In the genomic region with DNA sequence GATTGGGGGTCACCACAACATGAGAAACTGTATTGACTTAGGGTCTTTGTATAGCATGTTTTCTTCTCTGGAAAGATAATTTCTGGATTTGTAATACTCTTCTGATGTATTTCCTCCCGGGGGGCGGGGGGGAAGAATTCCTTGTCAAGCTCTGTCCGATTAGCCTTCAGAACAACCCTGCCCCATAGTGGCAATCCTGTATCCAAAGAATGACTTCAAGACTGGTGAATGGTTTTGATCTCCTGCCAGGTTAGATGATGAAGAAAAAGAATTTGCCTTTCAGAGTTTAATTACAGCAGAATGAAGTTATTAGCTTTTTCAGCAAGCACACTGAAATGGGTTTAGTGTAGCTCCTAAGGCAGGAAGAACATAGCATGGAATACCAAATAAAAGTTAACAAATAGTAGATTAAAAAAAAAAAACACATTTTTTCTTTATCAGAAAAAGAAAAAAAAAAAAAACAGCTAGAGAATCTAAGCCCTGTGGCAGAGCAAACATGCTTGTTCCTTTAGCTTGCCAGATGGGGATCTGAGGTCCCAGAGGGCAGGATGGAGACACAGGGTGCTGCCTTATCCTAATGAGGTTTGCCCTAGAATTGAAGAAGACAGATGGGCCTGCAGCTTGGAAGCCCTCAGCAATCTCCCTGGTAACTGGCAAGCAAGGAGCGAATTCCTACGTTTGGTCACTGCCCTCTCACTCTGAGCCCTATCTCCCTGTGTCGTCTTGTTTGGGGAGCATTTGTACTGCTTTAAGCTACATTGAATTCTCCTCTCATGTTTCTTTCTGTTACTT, we compare ENCODE assay signal across 21 mouse cellular contexts.
DNase-seq lines count a peak whose midpoint lies in the region; ATAC-seq and TF ChIP-seq lines count a peak whose summit lies in the region.
"Had no signal": no experiment of that assay in that cellular context is flagged by ENCODE, and none has a peak within 500 bp of the region (broad histone marks: within the 10 kb centered on the region; RNA-seq: fewer than 3 reads in every experiment).

No protein-coding gene starts in this region.

- H3K4me3 ChIP-seq in hindbrain, postnatal 0 days (ENCODE audit: low read length) = no peak overlapping the region
- H3K4me3 ChIP-seq: forebrain, embryonic 13.5 days; heart, embryonic 13.5 days had no signal

- H3K27me3 ChIP-seq in hindbrain, postnatal 0 days (ENCODE audit: insufficient read depth, low read length) = no peaks in the 10 kb centered on the region
- H3K27me3 ChIP-seq: forebrain, embryonic 13.5 days; heart, embryonic 13.5 days; Patski had no signal

- H3K4me1 ChIP-seq in hindbrain, postnatal 0 days (ENCODE audit: insufficient read depth, low read length) = 0 out of 2 replicates have a peak, but pooled peaks cover 5% of the 10 kb centered on the region
- H3K4me1 ChIP-seq: forebrain, embryonic 13.5 days; heart, embryonic 13.5 days had no signal

- ATAC-seq in cerebellum, adult (ENCODE audit: insufficient number of reproducible peaks, low FRiP score, low TSS enrichment) = peak; percentile 98
- ATAC-seq in hindbrain, postnatal 0 days = peak; percentile 89
- ATAC-seq: activated CD4-positive, CD25-positive, alpha-beta regulatory T cell, adult 4 months; forebrain, embryonic 13.5 days; liver, postnatal 0 days; Patski had no signal

- intact Hi-C loops in left cerebral cortex, postnatal 4 days (cut with DNase I) = no loop called here
- intact Hi-C loops in gastrocnemius, postnatal 36 days (cut with DNase I) = no loop called here

- H3K27ac ChIP-seq in hindbrain, postnatal 0 days = no peak overlapping the region
- H3K27ac ChIP-seq: forebrain, embryonic 13.5 days; heart, embryonic 13.5 days had no signal

- no peaks in the 10 kb centered on the region for H3K36me3 ChIP-seq in hindbrain, postnatal 0 days (ENCODE audit: insufficient read depth, low read length)
- H3K36me3 ChIP-seq: heart, embryonic 13.5 days had no signal

- no peak overlapping the region for H3K9ac ChIP-seq in hindbrain, postnatal 0 days (replicated peaks; ENCODE audit: low read length)
- H3K9ac ChIP-seq: forebrain, embryonic 13.5 days; heart, embryonic 13.5 days; liver, postnatal 0 days had no signal

- TF ChIP-seq CTCF in hindbrain, postnatal 0 days (IDR thresholded peaks at IDR 0.05; ENCODE audit: low read depth) = 0 out of 2 replicates have a peak, but pooled peaks have one; percentile 4

- DNase-seq in left cerebral cortex, postnatal 4 days = peak; percentile 78
- no peak for DNase-seq in left cerebral cortex, adult 11 months (ENCODE audit: low spot score)
- peak; percentile 98 for DNase-seq in cerebellum, adult 9-11 months
- peak; percentile 72 for DNase-seq in hindbrain, postnatal 0 days (ENCODE audit: low spot score)
- no peak for DNase-seq in thymus, postnatal 4 days
- no peak for DNase-seq in gastrocnemius, postnatal 36 days
- DNase-seq in right cerebral cortex, postnatal 14 days = no peak
- DNase-seq: adrenal gland, postnatal 25 days; embryo, embryonic 11 days; heart, postnatal 4 days; kidney, adult 11 months; kidney, postnatal 36 days; liver; liver, postnatal 0 days; right cerebral cortex, postnatal 4 days; thymus, postnatal 25 days had no signal

- 38% methylated on average over 6 of the region's 6 CpGs for WGBS in hindbrain, postnatal 0 days

- H3K9me3 ChIP-seq in hindbrain, postnatal 0 days (ENCODE audit: low read length) = no peaks in the 10 kb centered on the region
- H3K9me3 ChIP-seq: forebrain, embryonic 13.5 days; heart, embryonic 13.5 days had no signal

- no peak overlapping the region for H3K4me2 ChIP-seq in hindbrain, postnatal 0 days (ENCODE audit: low read depth, low read length)
- H3K4me2 ChIP-seq: forebrain, embryonic 13.5 days; heart, embryonic 13.5 days had no signal

Comparison
In these comparisons a context has a peak if more than half of its experiments do, and no peak if none do; other contexts are left out.
1. DNase-seq: peak in left cerebral cortex, postnatal 4 days (single experiment), cerebellum, adult 9-11 months (single experiment) and hindbrain, postnatal 0 days (single experiment); none in left cerebral cortex, adult 11 months (single experiment), thymus, postnatal 4 days (single experiment), gastrocnemius, postnatal 36 days (0 of 2) and right cerebral cortex, postnatal 14 days (single experiment).